Mouse (Mus musculus) embryonic facial prominence, embryonic 10.5 days (tissue): Measurements from ENCODE around the gene Haus5. TPM values are rescaled to one million over a fixed set of nuclear protein-coding genes. Genes with fewer than 3 reads are reported as not detected.
A peak's percentile ranks its signal among the peaks of the same experiment; 100 is the strongest.

Experiments used
- DNase-seq: peaks from one replicate; pipeline ENCODE4 v3.0.0-alpha.2; 2017; ENCODE audit warnings: low spot score
- H3K27ac ChIP-seq: fragments of 300-500 bp; sonication (generic); replicated peaks from 2 replicates; pipeline ENCODE4 v1.5.1; 2016; ENCODE audit warnings: mild to moderate bottlenecking
- H3K27me3 ChIP-seq: fragments of 300-500 bp; sonication (generic); replicated peaks from 2 replicates; pipeline ENCODE4 v1.6.1; 2016; ENCODE audit warnings: low read depth, mild to moderate bottlenecking; ENCODE audit not compliant: poor library complexity, severe bottlenecking
- H3K36me3 ChIP-seq: fragments of 300-500 bp; sonication (generic); replicated peaks from 2 replicates; pipeline ENCODE4 v1.6.1; 2016; ENCODE audit warnings: mild to moderate bottlenecking, moderate library complexity
- H3K4me1 ChIP-seq: fragments of 300-500 bp; sonication (generic); 2 replicates; pipeline ENCODE4 v1.6.1; 2016
- H3K4me3 ChIP-seq: fragments of 300-500 bp; sonication (generic); 2 replicates; pipeline ENCODE4 v1.5.1; 2016; ENCODE audit warnings: mild to moderate bottlenecking, moderate library complexity
- H3K9me3 ChIP-seq: fragments of 300-500 bp; sonication (generic); 2 replicates; pipeline ENCODE4 v1.6.1; 2016; ENCODE audit warnings: mild to moderate bottlenecking
- WGBS: fragments of 180-500 bp; shearing (Covaris S2); methylation state at CpG from one replicate; pipeline ENCODE4 v1.1.7; 2016; 5-methylcytosine and 5-hydroxymethylcytosine counted together
- polyA plus RNA-seq: library from polyadenylated mRNA; unstranded; fragments of >200 nt; fragmentation: Nextera tagmentation; extraction: Ambion mirVana; gene quantifications from 2 replicates; pipeline ENCODE4 v1.2.1, GENCODE M21; 2016

Haus5 gene
- polyA plus RNA-seq, 1 experiment from 2014 or later, result 79.6 TPM

DNA sequence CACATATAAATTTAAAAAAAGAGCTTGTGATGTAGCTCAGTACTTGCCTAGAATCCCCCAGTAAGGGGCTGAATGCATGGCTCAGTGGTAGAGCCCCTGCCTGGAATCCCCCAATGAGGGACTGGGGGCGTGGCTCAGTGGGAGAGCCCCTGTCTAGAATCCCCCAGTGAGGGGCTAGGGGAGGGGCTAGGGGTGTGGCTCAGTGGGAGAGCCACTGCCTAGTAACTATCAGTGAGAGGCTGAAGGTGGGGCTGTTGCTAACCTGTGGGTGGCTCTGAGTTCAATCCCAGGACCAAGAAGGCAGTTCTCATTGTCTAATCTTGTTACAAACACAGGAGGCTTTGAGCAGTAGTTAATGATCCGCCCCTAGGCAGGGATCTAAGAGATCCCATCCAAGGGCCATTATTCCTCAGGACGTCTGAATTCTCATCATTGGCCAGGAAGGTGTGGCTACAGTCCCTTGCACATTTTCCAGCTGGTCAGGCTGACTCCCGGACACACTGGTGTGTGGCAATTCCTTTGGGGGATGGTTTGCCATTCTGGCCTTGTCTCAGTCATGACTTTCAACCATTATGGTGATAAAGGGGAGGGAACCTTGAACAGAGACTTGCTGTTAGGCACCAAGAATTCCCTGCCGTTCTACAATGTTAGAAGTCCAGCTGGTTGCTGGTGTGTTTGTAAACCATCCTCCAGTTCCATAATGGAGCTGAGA, 49.6 kb downstream of the Haus5 start:
- Histone ChIP-seq H3K4me3 (no peak overlapping the region), H3K36me3 (peaks cover 54% of the 10 kb centered on the region), H3K27ac (no peak overlapping the region), H3K27me3 (no peaks in the 10 kb centered on the region), H3K9me3 (0 out of 2 replicates have a peak, but pooled peaks cover 2% of the 10 kb centered on the region), H3K4me1 (no peaks in the 10 kb centered on the region)
- DNase-seq, result no peak
- 64% methylated on average over 5 of the region's 5 CpGs for WGBS

DNA sequence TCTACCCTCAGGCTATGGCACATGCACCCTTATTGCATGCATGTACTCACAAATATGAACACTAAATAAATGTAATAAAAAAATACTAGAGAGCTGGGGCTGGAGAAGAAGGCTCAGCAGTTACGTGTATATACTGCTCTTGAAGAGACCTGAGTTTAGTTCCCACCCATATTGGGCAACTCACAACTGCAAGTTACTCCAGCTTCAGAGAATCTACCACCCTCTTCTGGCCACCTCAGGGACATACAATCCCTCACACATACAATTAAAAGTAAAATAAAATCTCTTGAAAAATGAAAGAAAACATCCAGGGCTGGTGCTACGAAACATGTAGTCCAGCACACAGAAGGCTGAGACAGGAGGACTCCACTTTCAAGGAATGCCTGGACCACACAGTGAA, 50.3 kb downstream of the Haus5 start:
- Histone ChIP-seq H3K4me1 (no peaks in the 10 kb centered on the region), H3K36me3 (peaks cover 48% of the 10 kb centered on the region), H3K27me3 (no peaks in the 10 kb centered on the region), H3K27ac (no peak overlapping the region), H3K4me3 (no peak overlapping the region), H3K9me3 (0 out of 2 replicates have a peak, but pooled peaks cover 2% of the 10 kb centered on the region)
- WGBS, result 78% methylated on average over 2 of the region's 2 CpGs
- DNase-seq, result no peak

DNA sequence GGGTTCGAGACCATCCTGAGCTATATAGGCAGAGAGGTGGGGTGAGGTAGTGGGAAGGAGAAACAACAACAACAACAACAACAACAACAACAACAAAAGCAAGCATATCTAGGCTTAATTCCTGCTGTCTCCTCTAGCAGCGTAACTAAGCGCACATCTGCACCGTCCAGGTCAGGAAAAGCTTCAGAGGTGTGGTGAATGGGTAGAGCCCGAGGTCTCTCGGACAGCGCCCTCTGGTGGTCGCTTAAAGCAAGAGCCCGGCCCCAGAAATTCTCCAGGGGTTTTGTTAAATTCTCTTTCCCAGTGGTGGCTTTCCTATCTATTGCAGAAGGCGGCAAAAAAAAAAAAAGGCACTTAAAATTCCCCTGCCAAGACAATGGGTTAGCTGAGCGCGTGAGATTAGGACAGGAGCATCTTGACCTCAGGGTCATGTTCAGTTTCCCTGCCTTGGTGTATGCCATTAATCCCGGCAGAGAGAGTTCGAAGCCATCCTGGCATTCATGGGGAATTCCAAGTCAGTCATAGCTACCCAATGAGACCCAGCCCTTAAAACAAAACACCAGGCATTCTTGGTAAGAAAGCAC, 51.2 kb downstream of the Haus5 start:
- Histone ChIP-seq H3K4me1 (no peaks in the 10 kb centered on the region), H3K27ac (no peak overlapping the region), H3K36me3 (peaks cover 39% of the 10 kb centered on the region), H3K4me3 (no peak overlapping the region), H3K27me3 (no peaks in the 10 kb centered on the region), H3K9me3 (0 out of 2 replicates have a peak, but pooled peaks cover 2% of the 10 kb centered on the region)
- peak; percentile 71 for DNase-seq
- WGBS, result 27% methylated on average over 14 of the region's 14 CpGs

DNA sequence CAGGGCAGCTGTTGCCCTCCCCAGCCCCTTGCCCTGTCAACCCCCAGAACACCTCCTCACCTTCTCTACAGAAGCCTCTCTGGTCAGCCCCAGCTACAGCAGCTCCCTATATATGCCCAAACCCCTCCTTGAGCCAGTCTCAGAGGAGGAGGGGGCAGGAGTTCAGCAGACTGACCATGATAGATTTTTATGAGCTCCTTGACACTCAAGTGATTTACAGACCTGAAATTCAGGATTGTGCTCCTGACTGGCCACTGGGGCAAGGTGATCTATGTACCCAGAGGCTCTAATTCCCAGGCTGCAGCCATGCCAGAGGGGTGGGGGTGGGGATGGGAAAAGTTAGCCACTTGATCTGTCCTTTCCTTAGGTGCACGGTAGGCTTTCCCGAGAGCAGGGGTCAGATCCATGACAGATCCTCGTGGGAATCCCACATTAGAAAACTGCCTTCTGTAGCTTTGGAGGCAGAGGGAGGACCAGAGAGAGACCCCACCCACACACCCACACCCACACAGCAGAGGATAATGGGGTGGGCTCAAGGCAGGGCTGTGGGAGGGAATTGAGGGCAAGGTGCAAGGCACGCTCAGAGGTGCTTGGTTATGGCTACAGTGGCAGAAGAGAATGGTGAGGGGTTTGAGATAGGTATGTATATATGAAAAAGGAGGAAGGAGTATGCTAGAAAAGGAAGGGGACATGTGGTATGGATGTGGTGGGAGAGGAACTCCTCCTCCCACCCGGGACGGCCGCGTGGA, 52.0 kb downstream of the Haus5 start, which contains the start of gene Upk1a:
Gene Upk1a (minus strand): TSS at position 194 of the 749 bp plus-strand sequence.
- no peak within 1 kb of the TSS for H3K27ac ChIP-seq
- H3K27me3 ChIP-seq, result no peaks in the 10 kb centered on the region
- peaks cover 32% of the 10 kb centered on the region for H3K36me3 ChIP-seq
- 0 out of 2 replicates have a peak, but pooled peaks cover 5% of the 10 kb centered on the region for H3K4me1 ChIP-seq
- no peak for DNase-seq
- H3K4me3 ChIP-seq, result no peak within 1 kb of the TSS
- 0 out of 2 replicates have a peak, but pooled peaks cover 2% of the 10 kb centered on the region for H3K9me3 ChIP-seq
- 79% methylated on average over 8 of the region's 8 CpGs for WGBS

DNA sequence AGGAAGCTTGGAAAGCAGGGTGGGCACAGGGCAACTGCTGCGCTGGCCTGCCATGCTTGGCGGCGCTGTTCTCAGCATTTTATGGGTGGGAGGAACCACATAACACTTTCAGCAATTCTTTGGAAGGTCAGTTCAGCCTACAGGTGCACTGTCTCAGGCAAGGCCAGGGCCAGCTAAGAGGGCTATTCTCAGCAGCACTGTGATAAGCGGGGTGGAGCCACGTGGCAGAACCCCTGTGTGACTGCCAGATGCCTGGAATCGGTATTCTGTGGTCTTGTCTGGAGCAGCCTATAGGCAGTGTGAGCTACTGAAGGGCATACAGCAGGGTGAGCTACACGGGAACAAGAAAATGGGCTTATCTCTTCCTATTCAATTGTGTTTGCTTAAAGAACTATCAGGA, 54.8 kb downstream of the Haus5 start:
- H3K27me3 ChIP-seq, result no peaks in the 10 kb centered on the region
- no peak overlapping the region for H3K27ac ChIP-seq
- H3K9me3 ChIP-seq, result no peaks in the 10 kb centered on the region
- no peak overlapping the region for H3K4me3 ChIP-seq
- 0 out of 2 replicates have a peak, but pooled peaks cover 5% of the 10 kb centered on the region for H3K4me1 ChIP-seq
- H3K36me3 ChIP-seq, result peaks cover 4% of the 10 kb centered on the region
- no peak for DNase-seq
- WGBS, result 58% methylated on average over 7 of the region's 7 CpGs

DNA sequence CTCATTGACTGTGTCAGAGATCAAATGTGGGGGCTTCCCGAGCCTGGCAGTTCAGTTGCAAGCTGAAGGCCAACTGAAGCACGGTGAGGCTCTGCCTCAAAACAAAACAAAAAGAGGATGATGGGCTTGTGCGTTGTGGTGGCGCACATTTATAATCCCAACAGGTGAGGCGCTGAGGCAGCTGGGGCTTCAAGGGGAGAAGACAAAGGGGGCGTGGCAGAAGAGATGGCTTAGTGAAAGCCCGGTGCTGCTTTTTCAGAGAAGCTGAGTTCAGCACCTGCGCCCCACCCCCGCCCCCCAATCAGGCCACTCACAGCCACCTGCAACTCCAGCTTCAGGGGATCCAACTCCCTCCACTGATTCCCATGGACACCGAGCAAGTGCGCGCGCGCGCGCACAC, 56.3 kb downstream of the Haus5 start:
- Histone ChIP-seq H3K27ac (no peak overlapping the region), H3K9me3 (no peaks in the 10 kb centered on the region), H3K36me3 (no peaks in the 10 kb centered on the region), H3K4me1 (0 out of 2 replicates have a peak, but pooled peaks cover 7% of the 10 kb centered on the region), H3K4me3 (no peak overlapping the region; the same call in 1 of the 2 replicates), H3K27me3 (no peaks in the 10 kb centered on the region)
- WGBS, result 46% methylated on average over 16 of the region's 16 CpGs
- DNase-seq, result peak; percentile 13

DNA sequence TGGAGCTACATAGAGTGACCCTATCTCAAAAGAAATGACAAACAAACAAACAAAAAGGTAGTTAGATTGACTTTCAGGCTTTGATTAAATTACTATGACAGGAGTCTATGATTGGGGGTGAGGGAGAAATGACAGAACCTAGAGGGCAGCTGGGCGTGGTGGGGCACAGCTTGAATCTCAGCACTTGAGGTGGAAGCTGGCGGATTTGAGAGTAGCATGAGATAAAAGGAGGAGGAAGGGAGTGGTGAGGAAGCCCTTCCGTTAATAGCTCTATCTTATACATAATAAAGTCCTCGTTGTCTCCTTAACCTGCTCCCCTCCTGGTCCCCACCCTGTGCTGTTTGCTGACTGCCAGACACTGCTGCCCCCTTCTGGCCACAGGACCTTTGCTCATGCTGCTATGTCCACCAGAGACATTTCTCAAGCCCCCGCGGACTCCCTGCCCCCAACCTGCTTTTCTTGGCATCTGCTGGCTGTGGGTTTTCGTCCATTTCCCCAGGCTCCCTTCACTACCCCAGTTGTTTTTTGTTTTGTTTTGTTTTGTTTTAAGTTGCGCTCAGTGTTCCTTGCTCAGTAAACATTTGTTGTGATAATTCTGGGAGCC, 57.0 kb downstream of the Haus5 start:
- H3K4me3 ChIP-seq, result no peak overlapping the region; the same call in 1 of the 2 replicates
- no peaks in the 10 kb centered on the region for H3K36me3 ChIP-seq
- peak; percentile 71 for DNase-seq
- no peaks in the 10 kb centered on the region for H3K27me3 ChIP-seq
- no peaks in the 10 kb centered on the region for H3K9me3 ChIP-seq
- WGBS, result 33% methylated on average over 8 of the region's 8 CpGs
- peaks cover 14% of the 10 kb centered on the region for H3K4me1 ChIP-seq
- H3K27ac ChIP-seq, result no peak overlapping the region

DNA sequence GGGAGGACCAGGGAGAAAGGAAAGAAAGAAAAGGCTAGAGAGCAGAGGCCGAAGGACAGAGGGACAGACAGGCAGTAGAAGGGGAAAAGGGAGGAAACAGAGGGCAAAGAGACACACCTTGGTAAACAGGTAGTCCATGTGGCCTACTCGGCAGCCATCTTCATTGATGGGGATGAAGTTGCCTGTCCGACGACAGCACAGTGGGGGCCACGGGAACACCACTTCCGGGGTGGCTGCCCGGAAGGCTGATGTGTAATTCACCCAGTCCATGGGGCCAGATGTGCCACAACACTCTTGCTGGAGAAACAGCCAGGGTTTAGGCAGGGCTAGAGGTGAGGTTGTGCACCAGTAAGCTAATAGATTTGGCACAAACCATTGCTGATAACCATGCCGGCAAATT, 59.9 kb downstream of the Haus5 start:
- Histone ChIP-seq H3K9me3 (no peaks in the 10 kb centered on the region), H3K36me3 (no peaks in the 10 kb centered on the region), H3K27me3 (no peaks in the 10 kb centered on the region), H3K4me3 (no peak overlapping the region), H3K4me1 (peaks cover 20% of the 10 kb centered on the region), H3K27ac (0 out of 2 replicates have a peak overlapping the region, but pooled peaks have one; percentile 8)
- no peak for DNase-seq
- 90% methylated on average over 8 of the region's 8 CpGs for WGBS

DNA sequence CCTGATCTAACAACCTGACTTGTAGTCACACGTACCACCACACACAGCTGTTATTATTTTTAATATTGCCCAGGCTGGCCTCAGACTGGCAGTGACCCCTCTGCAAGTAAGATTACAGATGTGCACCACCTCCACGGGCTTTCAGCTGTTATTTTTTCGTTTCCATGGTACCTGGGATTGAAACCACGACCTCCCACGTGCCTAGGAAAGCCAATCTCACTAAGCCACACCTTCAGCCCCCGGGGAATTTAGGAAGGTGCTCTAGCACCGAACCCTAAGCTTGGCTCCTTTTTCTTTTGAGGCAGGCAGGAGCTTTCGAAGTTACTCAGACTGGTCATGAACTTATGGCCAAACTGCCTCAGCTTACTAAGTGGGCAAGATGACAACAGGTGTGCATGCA, 60.4 kb downstream of the Haus5 start:
- WGBS, result 54% methylated on average over 8 of the region's 8 CpGs
- Histone ChIP-seq H3K4me1 (peaks cover 23% of the 10 kb centered on the region), H3K9me3 (no peaks in the 10 kb centered on the region), H3K36me3 (no peaks in the 10 kb centered on the region), H3K27ac (0 out of 2 replicates have a peak overlapping the region, but pooled peaks have one; percentile 8), H3K4me3 (no peak overlapping the region), H3K27me3 (no peaks in the 10 kb centered on the region)
- no peak for DNase-seq

Other genes starting within 250 kb of the Haus5 start
- not detected in 2 replicates for gene Hcst, start 245.1 kb downstream of the Haus5 start, polyA plus RNA-seq
- gene Nfkbid, start 243.3 kb downstream of the Haus5 start, polyA plus RNA-seq, result 1.1 and 1.8 TPM in 2 replicates
- gene Aplp1, start 219.5 kb downstream of the Haus5 start, polyA plus RNA-seq, result 28.6 and 32.3 TPM in 2 replicates
- 1.3 and 2.2 TPM in 2 replicates for gene Kirrel2, start 207.3 kb downstream of the Haus5 start, polyA plus RNA-seq
- gene Nphs1, start 206.7 kb downstream of the Haus5 start, polyA plus RNA-seq, result 0.15 and 0.63 TPM in 2 replicates
- gene Prodh2, start 171.4 kb downstream of the Haus5 start, polyA plus RNA-seq, result 0.28 TPM in 1 of 2 replicates, not detected in the other
- gene Arhgap33, start 129.9 kb downstream of the Haus5 start, polyA plus RNA-seq, result 24.8 and 25.2 TPM in 2 replicates
- 4.1 and 5.6 TPM in 2 replicates for gene Hspb6, start 112.8 kb downstream of the Haus5 start, polyA plus RNA-seq
- 17.7 TPM in 2 replicates for gene Proser3, start 112.7 kb downstream of the Haus5 start, polyA plus RNA-seq
- 42.5 and 45.2 TPM in 2 replicates for gene Lin37, start 105.2 kb downstream of the Haus5 start, polyA plus RNA-seq
- gene U2af1l4, start 101.7 kb downstream of the Haus5 start, polyA plus RNA-seq, result 91.5 and 94.9 TPM in 2 replicates
- gene Gm49396, start 101.7 kb downstream of the Haus5 start, polyA plus RNA-seq, result 14.2 and 15.3 TPM in 2 replicates
- 112 and 118 TPM in 2 replicates for gene Psenen, start 101.4 kb downstream of the Haus5 start, polyA plus RNA-seq
- gene Igflr1, start 99.6 kb downstream of the Haus5 start, polyA plus RNA-seq, result 2.8 and 4.6 TPM in 2 replicates
- 8.9 and 10.2 TPM in 2 replicates for gene Kmt2b, start 76.3 kb downstream of the Haus5 start, polyA plus RNA-seq
- 0.41 TPM in 1 of 2 replicates, not detected in the other for gene Zbtb32, start 66.1 kb downstream of the Haus5 start, polyA plus RNA-seq
- 0.54 and 1.0 TPM in 2 replicates for gene Upk1a, start 52.1 kb downstream of the Haus5 start, polyA plus RNA-seq
- 776 and 799 TPM in 2 replicates for gene Cox6b1, start 38.8 kb downstream of the Haus5 start, polyA plus RNA-seq
- 0.47 and 0.87 TPM in 2 replicates for gene Etv2, start 29.1 kb downstream of the Haus5 start, polyA plus RNA-seq
- 134 and 139 TPM in 2 replicates for gene Rbm42, start 14.7 kb downstream of the Haus5 start, polyA plus RNA-seq
- not detected in 2 replicates for gene Pmis2, start 6.6 kb upstream of the Haus5 start, polyA plus RNA-seq
- gene 2200002J24Rik, start 33.9 kb upstream of the Haus5 start, polyA plus RNA-seq, result not detected in 2 replicates
- gene Atp4a, start 47.2 kb upstream of the Haus5 start, polyA plus RNA-seq, result 0.53 and 0.77 TPM in 2 replicates
- 147 and 151 TPM in 2 replicates for gene Tmem147, start 64.5 kb upstream of the Haus5 start, polyA plus RNA-seq
- gene Gapdhs, start 78.7 kb upstream of the Haus5 start, polyA plus RNA-seq, result 0.36 and 0.59 TPM in 2 replicates
- gene Sbsn, start 86.5 kb upstream of the Haus5 start, polyA plus RNA-seq, result 0.68 and 1.0 TPM in 2 replicates
- gene Dmkn, start 98.8 kb upstream of the Haus5 start, polyA plus RNA-seq, result not detected in 2 replicates
- gene Krtdap, start 122.9 kb upstream of the Haus5 start, polyA plus RNA-seq, result not detected in 2 replicates
- not detected in 2 replicates for gene Ffar2, start 158.8 kb upstream of the Haus5 start, polyA plus RNA-seq
- not detected in 2 replicates for gene Ffar3, start 191.2 kb upstream of the Haus5 start, polyA plus RNA-seq
- gene Ffar1, start 196.6 kb upstream of the Haus5 start, polyA plus RNA-seq, result 0.05 TPM in 1 of 2 replicates, not detected in the other
- 0.08 and 0.27 TPM in 2 replicates for gene Cd22, start 215.3 kb upstream of the Haus5 start, polyA plus RNA-seq
- gene Mag, start 249.9 kb upstream of the Haus5 start, polyA plus RNA-seq, result 0.32 and 0.39 TPM in 2 replicates